Mouse (Mus musculus) 3134 (cell line): ENCODE results near the gene Mbd3.
"Not testable (repeated sequence)": the region's sequence is repeated elsewhere in the genome, so short reads cannot be mapped to it uniquely, and the experiment has no call there.

Experiments
- DNase-seq: peaks from one replicate; pipeline ENCODE4 v3.0.0-alpha.2; 2011; ENCODE audit warnings: low spot score; ENCODE audit not compliant: insufficient read length; ENCODE audit errors: extremely low read depth

Gene Mbd3

GRCm38 (mm10) chr10:80371983-80372382 lies 27.4 kb downstream of the Mbd3 start:
- no peak for DNase-seq

DNA sequence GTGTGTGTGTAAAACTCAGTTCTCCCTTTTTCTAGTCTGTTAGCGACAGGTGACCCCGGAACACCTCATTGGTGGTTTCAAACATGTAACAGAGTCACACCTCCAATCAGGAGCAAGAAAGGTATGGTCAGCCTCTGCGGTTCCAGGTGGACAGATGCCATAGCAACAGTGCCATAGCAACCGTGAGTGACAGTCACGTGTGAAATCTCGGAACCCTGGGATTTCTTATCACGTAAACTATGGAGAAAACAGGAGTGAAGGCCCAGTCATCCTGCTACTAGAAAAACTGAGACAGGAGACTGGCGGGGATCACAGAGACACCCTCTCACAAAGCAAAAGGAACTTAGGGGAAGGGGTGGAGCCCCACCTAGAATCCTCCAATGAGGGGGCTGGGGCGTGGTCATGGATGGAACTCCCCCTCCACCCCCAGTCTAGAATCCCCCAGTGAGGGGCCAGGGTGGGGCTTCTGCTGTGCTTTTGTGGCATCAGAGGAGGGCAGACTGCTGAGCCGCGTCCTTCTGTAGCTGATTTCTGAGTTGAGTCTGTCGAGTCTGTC lies 27.9 kb downstream of the Mbd3 start:
- no peak for DNase-seq

- DNase-seq, result no peak
Measured at GRCm38 (mm10) chr10:80369995-80370747, 29.2 kb downstream of the Mbd3 start.

- DNase-seq, result no peak
Measured at GRCm38 (mm10) chr10:80368392-80368791, 31.0 kb downstream of the Mbd3 start.

DNA sequence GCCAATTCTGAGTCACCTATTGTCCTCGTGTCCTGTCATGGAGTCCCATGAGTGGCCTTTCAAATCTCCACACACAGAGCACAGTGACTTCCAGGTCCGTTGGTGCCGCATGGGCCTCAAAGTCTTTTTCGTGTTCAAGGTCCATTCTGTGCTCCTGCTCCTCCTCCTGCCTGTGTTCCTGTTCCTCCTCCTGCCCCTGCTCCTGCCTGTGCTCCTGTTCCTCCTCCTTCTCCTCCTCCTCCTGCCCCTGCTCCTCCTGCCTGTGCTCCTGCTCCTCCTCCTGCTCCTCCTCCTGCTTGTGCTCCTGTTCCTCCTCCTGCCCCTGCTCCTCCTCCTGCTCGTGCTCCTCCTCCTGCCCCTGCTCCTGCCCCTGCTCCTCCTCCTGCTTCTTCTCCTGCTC lies 31.4 kb downstream of the Mbd3 start:
- no peak for DNase-seq

GRCm38 (mm10) chr10:80365736-80366135 lies 33.6 kb downstream of the Mbd3 start:
- no peak for DNase-seq

DNA sequence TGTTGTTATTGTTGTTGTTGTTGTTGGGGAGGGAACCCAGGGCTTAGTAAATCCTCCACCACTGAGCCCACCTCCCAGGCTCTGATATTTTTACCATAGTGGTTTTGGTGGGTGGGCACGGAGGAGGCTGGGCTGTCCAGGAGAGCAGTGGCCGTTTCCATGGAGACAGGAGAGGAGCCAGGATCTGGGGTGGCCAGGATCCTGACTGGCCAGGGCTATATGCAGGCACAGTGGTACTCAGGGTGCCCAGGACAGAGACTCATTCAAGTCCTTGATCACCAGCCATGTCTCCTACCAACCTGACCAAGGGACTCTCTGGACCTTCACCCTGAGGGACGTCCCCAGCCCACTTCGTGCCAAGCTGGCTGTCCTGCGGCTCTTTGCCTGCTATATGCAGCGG lies 35.6 kb downstream of the Mbd3 start:
- no peak for DNase-seq

- no peak for DNase-seq
Measured at GRCm38 (mm10) chr10:80357994-80358639, 41.2 kb downstream of the Mbd3 start.

DNA sequence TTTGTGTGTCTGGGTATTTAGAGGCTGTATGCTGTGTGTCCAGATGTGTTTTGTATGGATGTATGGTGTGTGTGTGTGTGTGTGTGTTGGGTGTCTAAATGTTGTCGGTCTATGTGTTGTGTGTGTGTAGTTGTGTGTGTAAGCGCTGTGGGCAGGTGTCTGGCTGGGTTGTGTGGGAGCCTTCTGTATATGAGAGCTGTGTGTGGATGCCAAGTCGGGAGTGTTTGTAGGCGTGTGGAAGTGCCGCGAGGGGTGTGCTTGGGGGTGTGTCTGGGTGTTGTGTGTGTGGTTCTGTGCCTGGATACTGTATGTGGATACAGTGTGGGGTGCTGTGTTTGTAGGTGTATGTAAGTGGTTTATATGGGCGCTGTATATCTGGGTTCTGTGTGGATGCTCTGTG lies 42.0 kb downstream of the Mbd3 start:
- DNase-seq, result no peak

DNA sequence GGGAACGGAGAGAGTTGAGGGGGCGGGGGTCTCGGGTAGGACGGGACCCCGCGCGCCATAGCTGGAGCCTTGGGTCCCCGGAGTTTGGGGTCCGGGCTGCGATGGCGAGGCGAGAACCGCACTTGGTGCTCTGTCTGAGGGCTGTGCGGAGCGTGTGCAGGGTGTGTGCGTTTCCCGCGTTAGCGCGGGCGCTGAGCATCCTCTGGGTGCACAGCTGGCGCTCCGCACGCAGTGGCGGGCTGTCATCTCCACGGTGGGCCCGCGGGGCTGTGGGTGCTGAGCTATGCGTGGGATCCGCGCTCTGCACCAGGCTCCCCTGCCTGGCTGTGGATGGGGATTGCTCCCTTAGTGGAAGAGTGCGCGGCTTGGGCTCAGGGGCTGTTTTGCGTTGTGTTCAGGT lies 42.6 kb downstream of the Mbd3 start:
- no peak for DNase-seq

- no peak for DNase-seq
Measured at GRCm38 (mm10) chr10:80356001-80356682, 43.2 kb downstream of the Mbd3 start, which contains the start of gene Plk5. Gene Plk5 (plus strand): TSS chr10:80356459.

- no peak for DNase-seq
Measured at GRCm38 (mm10) chr10:80355431-80355830, 43.9 kb downstream of the Mbd3 start.

DNA sequence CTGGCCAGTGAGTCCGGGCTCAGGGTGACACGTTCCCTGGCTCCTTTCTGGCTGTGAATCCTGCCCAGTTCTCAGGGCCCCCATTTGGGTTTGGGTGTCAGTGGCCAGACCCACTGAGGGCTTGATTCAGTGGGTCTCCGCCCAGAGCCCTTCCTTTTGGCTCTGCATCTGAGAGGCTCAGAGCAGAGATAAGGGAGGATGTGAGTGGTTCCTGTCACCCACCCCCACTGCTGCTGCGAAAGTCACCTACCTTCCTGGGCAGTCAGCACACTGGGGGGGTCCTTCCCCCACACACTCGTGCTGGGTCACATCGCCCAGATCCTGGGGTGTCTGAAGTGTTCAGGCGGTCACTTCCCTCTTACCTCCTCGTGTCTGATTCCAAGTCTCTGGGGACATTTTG lies 46.6 kb downstream of the Mbd3 start:
- DNase-seq, result no peak

- DNase-seq, result no peak
Measured at GRCm38 (mm10) chr10:80351896-80352295, 47.5 kb downstream of the Mbd3 start.

- DNase-seq, result peak; percentile 77
Measured at GRCm38 (mm10) chr10:80350292-80350691, 49.1 kb downstream of the Mbd3 start.

DNA sequence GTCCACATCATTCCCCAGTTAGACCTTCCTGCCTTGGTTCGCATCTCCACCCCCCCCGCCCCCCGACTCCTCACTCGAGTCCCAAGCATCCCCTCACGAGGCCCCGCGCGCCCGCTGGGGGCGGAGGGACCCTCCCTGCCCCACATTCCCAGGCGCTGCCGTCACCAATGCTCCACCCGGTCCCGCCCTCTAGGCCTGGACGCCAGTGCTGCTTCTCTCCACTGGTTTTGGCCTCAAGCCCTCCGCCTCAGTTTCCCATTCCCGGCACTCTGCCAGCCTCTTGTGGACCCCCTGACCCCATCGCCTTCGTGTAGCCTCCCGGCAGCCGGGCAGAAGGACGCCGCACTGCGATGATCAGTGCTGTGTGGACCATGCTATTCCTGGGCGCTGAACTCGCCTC lies 50.4 kb downstream of the Mbd3 start:
- no peak for DNase-seq

- peak; percentile 83 for DNase-seq
Measured at GRCm38 (mm10) chr10:80348244-80348781, 51.0 kb downstream of the Mbd3 start, which contains the start of gene Adamtsl5. Gene Adamtsl5 (minus strand): TSS chr10:80348412.

GRCm38 (mm10) chr10:80347514-80347967 lies 51.8 kb downstream of the Mbd3 start:
- peak; percentile 56 for DNase-seq

- not testable (repeated sequence) for DNase-seq
Measured at GRCm38 (mm10) chr10:80345929-80346328, 53.4 kb downstream of the Mbd3 start.

- no peak for DNase-seq
Measured at GRCm38 (mm10) chr10:80345122-80345521, 54.2 kb downstream of the Mbd3 start.

DNA sequence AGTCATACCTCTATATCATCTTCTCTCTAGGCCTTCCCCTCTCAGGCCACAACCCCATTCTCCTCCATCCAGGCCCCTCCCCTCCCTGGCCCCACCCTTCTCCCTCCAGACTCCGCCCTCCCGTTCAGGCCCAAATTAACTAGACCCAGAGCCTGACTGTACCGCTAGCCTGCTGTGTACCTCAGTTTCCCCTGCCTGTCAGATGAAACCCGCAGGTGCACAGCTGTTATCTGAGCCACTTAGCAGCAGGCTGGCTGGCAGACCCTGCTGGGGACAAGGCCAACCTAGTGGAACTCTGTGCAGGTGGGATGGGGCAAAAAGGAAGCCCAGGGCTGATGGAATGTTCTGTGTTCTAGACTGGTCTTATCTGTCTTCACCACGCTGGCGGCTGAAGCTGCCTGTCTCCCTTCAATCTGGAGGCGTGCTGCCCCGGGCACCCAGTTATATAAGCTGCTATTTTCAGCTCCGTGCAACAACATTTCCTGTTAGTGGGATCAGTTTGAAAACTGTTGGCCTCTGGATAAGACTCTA lies 55.2 kb downstream of the Mbd3 start:
- DNase-seq, result no peak
